Mouse (Mus musculus): ENCODE data around the gene Skil.

DNA sequence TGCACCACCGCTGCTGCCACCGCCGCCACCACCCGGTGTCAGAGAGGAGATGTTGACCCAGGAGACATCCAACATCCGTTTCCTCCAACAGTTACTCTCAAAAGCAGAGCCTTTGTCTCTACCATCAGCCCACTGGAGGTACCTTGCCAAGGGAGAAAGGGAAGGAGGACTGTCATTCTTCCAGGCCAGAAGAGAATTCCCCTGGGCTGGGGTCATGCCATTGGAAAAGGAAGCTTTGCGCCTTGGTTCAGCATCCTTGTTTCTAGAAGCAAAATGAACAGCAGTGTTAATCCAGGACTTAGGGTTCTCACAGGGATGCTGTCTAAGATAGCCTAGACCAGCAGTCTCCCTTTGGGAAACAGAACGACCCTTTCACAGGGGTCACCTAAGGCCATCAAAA lies 32.5 kb upstream of the Skil start:
- TF ChIP-seq ETS1 (IDR thresholded peaks at IDR 0.05; ENCODE audit: low read depth, low read length) (no peak), CTCF (IDR thresholded peaks at IDR 0.05 in 2 of 3, conservative IDR thresholded peaks at IDR 0.05 in 1 of 3; ENCODE audit: control insufficient read depth in 1 of 3, insufficient read depth in 1 of 3, low read depth in 2 of 3, low read length in 3 of 3, poor library complexity in 1 of 3, severe bottlenecking in 1 of 3) (no peak), GATA1 (IDR thresholded peaks at IDR 0.05; ENCODE audit: low read depth, low read length) (no peak), NRF1 (IDR thresholded peaks at IDR 0.05; ENCODE audit: insufficient read depth, low read depth, low read length, poor library complexity, severe bottlenecking) (no peak)
